Mouse (Mus musculus): ENCODE measurements around the gene Eed.

Gene Eed

GRCm38 (mm10) chr7:89908899-89909621, 71.7 kb downstream of the Eed start:
- no peak for DNase-seq (ENCODE audit: low spot score in 2 of 2)

- DNase-seq (ENCODE audit: low spot score in 2 of 2): no peak
Measured at GRCm38 (mm10) chr7:89908421-89908820, 72.4 kb downstream of the Eed start.

GRCm38 (mm10) chr7:89907950-89908349, 72.8 kb downstream of the Eed start:
- DNase-seq (ENCODE audit: low spot score in 2 of 2): peak; percentile 58 to 77

All from cerebellum, postnatal 4 days (tissue).